Mouse (Mus musculus) neural tube, embryonic 14.5 days (tissue): Measurements from ENCODE around the gene Isca2. TPM values are rescaled to one million over a fixed set of nuclear protein-coding genes. Genes with fewer than 3 reads are reported as not detected.

ENCODE experiments used
- ATAC-seq: fragments of 200-750 bp; cut with Nextera tagmentation; 2 replicates; pipeline ENCODE4 v1.8.0; 2017; ENCODE audit warnings: low read depth, mild to moderate bottlenecking, moderate TSS enrichment, moderate library complexity
- H3K27ac ChIP-seq: fragments of 300-500 bp; sonication (generic); 2 replicates; pipeline ENCODE4 v1.5.1; 2014; ENCODE audit warnings: low read depth, mild to moderate bottlenecking, control low read depth, low read length, moderate library complexity, mixed read lengths
- H3K27me3 ChIP-seq: fragments of 300-500 bp; sonication (generic); 2 replicates; pipeline ENCODE4 v1.6.1; 2014; ENCODE audit warnings: low read length; ENCODE audit not compliant: control insufficient read depth, insufficient read depth
- H3K36me3 ChIP-seq: fragments of 300-500 bp; sonication (generic); 2 replicates; pipeline ENCODE4 v1.6.1; 2014; ENCODE audit warnings: low read length, mixed read lengths; ENCODE audit not compliant: control insufficient read depth, insufficient read depth
- H3K4me1 ChIP-seq: fragments of 300-500 bp; sonication (generic); 2 replicates; pipeline ENCODE4 v1.6.1; 2014; ENCODE audit warnings: low read length; ENCODE audit not compliant: control insufficient read depth, insufficient read depth
- H3K4me2 ChIP-seq: fragments of 300-500 bp; sonication (generic); 2 replicates; pipeline ENCODE4 v1.6.1; 2014; ENCODE audit warnings: mild to moderate bottlenecking, low read depth, low read length, control low read depth
- H3K4me3 ChIP-seq: fragments of 300-500 bp; sonication (generic); 2 replicates; pipeline ENCODE4 v1.5.1; 2014; ENCODE audit warnings: low read depth, low read length, control low read depth, mixed read lengths
- H3K9ac ChIP-seq: fragments of 300-500 bp; sonication (generic); replicated peaks from 2 replicates; pipeline ENCODE4 v1.6.1; 2014; ENCODE audit warnings: low read depth, mild to moderate bottlenecking, control low read depth, low read length, mixed read lengths
- H3K9me3 ChIP-seq: fragments of 300-500 bp; sonication (generic); 2 replicates; pipeline ENCODE4 v1.6.1; 2016; ENCODE audit warnings: low read length; ENCODE audit not compliant: control insufficient read depth
- WGBS: fragments of 180-500 bp; shearing (Covaris S2); extraction: QIAGEN DNeasy Blood & Tissue Kit; methylation state at CpG from one replicate; pipeline ENCODE4 v1.1.7; 2014; 5-methylcytosine and 5-hydroxymethylcytosine counted together
- polyA plus RNA-seq: library from polyadenylated mRNA; unstranded; fragments of >200 nt; fragmentation: Nextera tagmentation; extraction: Ambion mirVana; gene quantifications from 2 replicates; pipeline ENCODE4 v1.2.1, GENCODE M21; 2014

The Isca2 gene
- polyA plus RNA-seq, 1 experiment from 2014 or later = 137 TPM

DNA sequence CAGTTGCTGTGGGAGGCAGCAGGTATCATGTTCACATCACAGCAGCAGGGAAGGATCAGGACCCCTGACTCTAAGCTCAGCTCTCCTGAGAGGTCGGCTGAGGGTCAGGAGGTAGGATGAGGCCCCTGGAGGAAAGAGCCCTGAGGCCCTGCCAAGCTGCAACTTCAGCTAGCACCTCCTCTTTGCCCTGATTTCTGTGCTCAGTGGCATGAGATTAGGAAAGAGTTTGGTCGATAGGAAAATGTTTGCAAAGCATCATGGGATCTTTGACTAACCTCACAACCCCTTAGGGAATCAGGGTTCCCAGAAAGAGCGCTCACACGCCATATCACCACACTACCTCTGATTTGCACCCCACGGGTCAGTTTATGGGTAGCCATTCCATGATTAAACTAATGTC is 33.7 kb downstream of the Isca2 start:
- Histone ChIP-seq H3K27me3 (no peaks in the 10 kb centered on the region), H3K9ac (no peak overlapping the region), H3K9me3 (no peaks in the 10 kb centered on the region), H3K36me3 (no peaks in the 10 kb centered on the region), H3K4me1 (no peaks in the 10 kb centered on the region), H3K4me2 (no peak overlapping the region), H3K4me3 (no peak overlapping the region), H3K27ac (no peak overlapping the region)
- 55% methylated on average over 5 of the region's 5 CpGs for WGBS
- no peak for ATAC-seq

DNA sequence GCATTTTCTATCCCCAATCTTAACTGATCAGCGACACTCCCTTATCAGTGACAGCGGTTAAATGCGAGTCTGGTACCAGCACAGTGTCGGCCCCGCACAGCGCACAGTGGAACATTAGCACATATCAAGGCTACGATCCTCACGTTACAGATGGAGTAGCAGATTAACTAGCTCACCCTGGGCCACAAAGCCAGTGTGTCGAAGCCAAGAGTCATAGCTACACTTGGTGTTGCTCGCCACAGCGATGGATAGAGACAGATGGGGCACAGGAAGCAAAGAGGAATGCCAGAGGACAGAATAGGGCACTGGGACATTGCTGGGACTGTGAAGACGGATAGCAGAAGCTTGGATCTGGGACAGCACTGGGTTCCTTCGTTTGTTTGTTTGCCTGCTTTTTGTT is 34.3 kb downstream of the Isca2 start:
- ATAC-seq = no peak

GRCm38 (mm10) chr12:84809033-84809432 is 36.0 kb downstream of the Isca2 start:
- no peaks in the 10 kb centered on the region for H3K36me3 ChIP-seq
- H3K4me1 ChIP-seq = no peaks in the 10 kb centered on the region
- no peak overlapping the region for H3K27ac ChIP-seq
- no peaks in the 10 kb centered on the region for H3K9me3 ChIP-seq
- no peak overlapping the region for H3K9ac ChIP-seq
- H3K27me3 ChIP-seq = no peaks in the 10 kb centered on the region
- WGBS = 83% methylated on average over 6 of the region's 6 CpGs
- H3K4me2 ChIP-seq = no peak overlapping the region
- no peak for ATAC-seq
- no peak overlapping the region for H3K4me3 ChIP-seq

More for the DNA sequence above, 34.3 kb downstream of the Isca2 start:
- 87% methylated on average over 13 of the region's 13 CpGs for WGBS
- Histone ChIP-seq H3K9me3 (no peaks in the 10 kb centered on the region), H3K4me2 (no peak overlapping the region), H3K4me1 (no peaks in the 10 kb centered on the region), H3K4me3 (no peak overlapping the region), H3K9ac (no peak overlapping the region), H3K36me3 (no peaks in the 10 kb centered on the region), H3K27me3 (no peaks in the 10 kb centered on the region), H3K27ac (no peak overlapping the region)

- no peak for ATAC-seq
- 86% methylated on average over 1 of the region's 1 CpGs for WGBS
Observed at GRCm38 (mm10) chr12:84810810-84811209, 37.8 kb downstream of the Isca2 start.

GRCm38 (mm10) chr12:84811510-84811909 is 38.5 kb downstream of the Isca2 start:
- no peak overlapping the region for H3K27ac ChIP-seq
- H3K4me2 ChIP-seq = no peak overlapping the region
- 41% methylated on average over 4 of the region's 4 CpGs for WGBS
- H3K9ac ChIP-seq = no peak overlapping the region
- no peaks in the 10 kb centered on the region for H3K4me1 ChIP-seq
- H3K36me3 ChIP-seq = no peaks in the 10 kb centered on the region
- no peaks in the 10 kb centered on the region for H3K27me3 ChIP-seq
- H3K9me3 ChIP-seq = no peaks in the 10 kb centered on the region
- no peak for ATAC-seq
- no peak overlapping the region for H3K4me3 ChIP-seq

More at GRCm38 (mm10) chr12:84810810-84811209, 37.8 kb downstream of the Isca2 start:
- Histone ChIP-seq H3K36me3 (no peaks in the 10 kb centered on the region), H3K4me1 (no peaks in the 10 kb centered on the region), H3K9me3 (no peaks in the 10 kb centered on the region), H3K9ac (no peak overlapping the region), H3K4me3 (no peak overlapping the region), H3K27ac (no peak overlapping the region), H3K4me2 (no peak overlapping the region), H3K27me3 (no peaks in the 10 kb centered on the region)

DNA sequence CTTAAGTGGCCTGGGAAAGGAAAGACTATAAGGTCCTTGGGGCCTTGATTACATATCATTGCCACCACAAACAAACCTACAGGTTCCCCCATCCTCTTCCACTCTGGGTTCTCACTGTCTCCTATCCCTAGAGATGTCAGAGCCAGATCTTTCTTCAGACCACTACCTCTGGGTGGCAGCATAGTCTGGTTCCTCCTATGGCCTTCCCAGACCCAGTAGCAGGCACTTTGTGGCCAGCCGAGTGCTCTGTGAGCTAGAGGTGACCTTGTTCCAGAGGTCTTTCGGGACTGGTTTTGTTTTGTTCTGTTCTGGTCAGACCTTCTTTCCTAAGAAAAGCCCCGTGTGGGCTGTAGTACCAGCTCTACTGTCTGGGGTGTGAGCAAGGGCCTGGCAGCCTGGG is 39.0 kb downstream of the Isca2 start:
- Histone ChIP-seq H3K9me3 (no peaks in the 10 kb centered on the region), H3K27me3 (no peaks in the 10 kb centered on the region)
- WGBS = 57% methylated on average over 3 of the region's 3 CpGs

GRCm38 (mm10) chr12:84813773-84814172 is 40.7 kb downstream of the Isca2 start:
- no peaks in the 10 kb centered on the region for H3K4me1 ChIP-seq
- 55% methylated on average over 7 of the region's 7 CpGs for WGBS
- no peak overlapping the region for H3K4me2 ChIP-seq
- H3K27me3 ChIP-seq = no peaks in the 10 kb centered on the region
- no peaks in the 10 kb centered on the region for H3K9me3 ChIP-seq
- no peak for ATAC-seq
- no peak overlapping the region for H3K27ac ChIP-seq
- H3K36me3 ChIP-seq = no peaks in the 10 kb centered on the region
- no peak overlapping the region for H3K9ac ChIP-seq
- H3K4me3 ChIP-seq = no peak overlapping the region

More for the DNA sequence above, 39.0 kb downstream of the Isca2 start:
- Histone ChIP-seq H3K4me2 (no peak overlapping the region), H3K4me1 (no peaks in the 10 kb centered on the region), H3K9ac (no peak overlapping the region), H3K27ac (no peak overlapping the region), H3K36me3 (no peaks in the 10 kb centered on the region), H3K4me3 (no peak overlapping the region)
- no peak for ATAC-seq

DNA sequence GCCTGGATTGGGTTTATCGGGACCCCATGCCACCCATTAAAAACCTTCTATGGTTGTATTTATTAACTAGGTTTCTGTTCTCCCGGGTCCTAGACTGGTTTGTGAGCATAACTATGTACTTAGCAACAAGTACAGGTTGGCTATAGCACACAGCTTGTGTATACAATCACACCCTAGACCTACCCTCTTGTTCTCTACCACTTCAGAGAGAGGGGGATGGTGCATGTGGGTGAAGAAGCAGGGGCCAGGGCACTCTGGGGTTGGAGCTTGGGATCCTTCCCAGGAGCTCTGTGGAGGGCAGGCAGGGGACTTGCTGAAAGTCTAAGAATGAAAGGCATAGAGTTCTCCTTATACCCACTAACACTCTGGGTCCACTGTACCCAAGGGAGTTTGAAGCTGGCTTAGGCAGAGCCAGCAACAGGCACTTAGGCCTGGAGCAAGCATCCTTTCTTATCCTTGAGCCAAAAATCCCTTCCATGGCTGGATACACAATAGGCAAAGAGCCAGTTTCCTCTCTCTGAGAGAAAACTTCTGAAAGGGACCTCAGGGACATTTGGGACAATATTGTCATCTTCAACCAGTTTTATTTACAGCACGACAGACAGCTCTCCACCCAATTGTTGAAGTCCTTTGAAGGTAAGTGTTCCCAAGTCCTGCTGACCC is 41.7 kb downstream of the Isca2 start:
- H3K27ac ChIP-seq = no peak overlapping the region
- WGBS = 82% methylated on average over 3 of the region's 3 CpGs
- H3K27me3 ChIP-seq = no peaks in the 10 kb centered on the region
- H3K36me3 ChIP-seq = no peaks in the 10 kb centered on the region
- no peaks in the 10 kb centered on the region for H3K4me1 ChIP-seq
- H3K4me2 ChIP-seq = no peak overlapping the region
- no peak overlapping the region for H3K4me3 ChIP-seq
- H3K9me3 ChIP-seq = no peaks in the 10 kb centered on the region
- no peak for ATAC-seq
- H3K9ac ChIP-seq = no peak overlapping the region

DNA sequence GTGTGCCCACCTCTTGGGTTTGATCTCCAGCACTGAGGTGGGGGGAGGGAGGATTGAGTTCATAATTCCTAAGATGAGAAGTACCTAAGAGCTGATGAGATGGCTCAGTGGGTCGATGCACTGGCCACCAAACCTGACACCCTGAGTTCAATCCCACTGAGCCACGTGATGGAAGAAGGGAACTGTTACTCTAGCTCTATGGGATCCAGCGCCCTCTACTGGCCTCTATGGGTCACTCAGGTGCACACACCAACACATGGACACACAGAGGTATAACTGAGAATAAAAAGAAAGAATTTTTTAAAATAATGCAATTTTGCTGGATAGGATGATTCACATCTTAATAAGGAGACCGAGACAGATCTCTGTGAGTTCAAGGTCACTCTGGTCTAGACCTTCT is 45.4 kb downstream of the Isca2 start:
- Histone ChIP-seq H3K9ac (no peak overlapping the region), H3K27ac (no peak overlapping the region), H3K9me3 (no peaks in the 10 kb centered on the region), H3K36me3 (no peaks in the 10 kb centered on the region), H3K4me1 (no peaks in the 10 kb centered on the region), H3K4me2 (no peak overlapping the region), H3K4me3 (no peak overlapping the region), H3K27me3 (no peaks in the 10 kb centered on the region)
- ATAC-seq = no peak
- 71% methylated on average over 4 of the region's 4 CpGs for WGBS
